Mouse (Mus musculus) spleen, embryonic (tissue): ENCODE measurements around the gene Arnt2.

Experiments used
- CTCF ChIA-PET: fragments of 350-600 bp; sonication (Branson Sonifier 250); formaldehyde crosslinking; loops from one replicate; lab custom pipeline; 2022; lab: Charles Lee

The Arnt2 gene

DNA sequence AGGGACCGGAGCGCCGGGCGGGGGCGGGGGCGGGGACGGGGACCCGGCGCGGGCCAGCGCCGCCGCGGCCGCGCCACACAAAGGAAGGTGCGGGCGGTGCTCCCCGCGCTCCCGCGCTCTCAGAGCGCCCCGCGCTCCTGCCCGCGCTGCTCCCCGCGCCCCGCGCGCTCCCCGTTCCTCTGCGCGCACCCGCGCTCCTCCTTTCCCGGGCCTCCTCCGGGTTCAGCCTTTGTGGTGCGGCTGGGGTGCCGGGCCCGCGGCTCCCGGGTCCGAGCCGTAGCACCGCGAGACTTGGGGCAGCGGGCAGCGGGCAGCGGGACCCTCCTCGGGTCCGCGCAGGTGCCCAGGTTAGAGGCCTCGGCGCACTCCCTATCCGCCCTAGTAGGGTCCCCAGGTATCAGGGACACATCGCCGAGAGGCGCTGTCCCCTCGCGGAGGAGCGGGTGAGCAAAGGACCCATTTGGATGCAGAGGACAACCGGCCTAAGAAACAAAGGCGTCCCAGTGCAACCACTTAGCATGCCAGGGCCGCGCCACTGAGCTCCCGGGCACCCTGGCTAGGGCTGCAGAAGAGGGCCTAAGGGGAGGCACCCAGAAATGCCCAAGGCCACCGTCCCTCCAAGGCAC lies at the start of gene Arnt2:
Arnt2 (minus strand) TSS at position 281 of the 626 bp plus-strand sequence.
- CTCF ChIA-PET, result no interaction called here

DNA sequence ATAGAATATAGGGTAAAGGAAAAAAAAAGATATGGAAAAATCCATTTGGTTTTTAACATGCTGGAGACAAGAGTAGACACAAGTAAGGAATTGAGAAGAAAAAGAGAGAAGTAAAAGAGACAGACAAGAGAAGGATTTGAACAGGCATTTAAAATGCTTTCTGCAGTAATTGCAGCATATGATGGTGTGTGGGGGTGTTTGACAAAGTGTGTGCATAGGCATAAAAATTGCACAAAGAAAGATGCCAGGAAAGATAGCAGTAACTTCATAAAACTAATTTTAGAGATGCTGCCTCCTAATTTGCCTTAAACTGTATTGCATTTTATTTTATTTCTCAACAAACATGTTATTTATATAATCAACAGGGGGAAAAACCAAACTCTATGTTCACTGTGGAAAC lies 41.7 kb upstream of the Arnt2 start:
- CTCF ChIA-PET, result no interaction called here

DNA sequence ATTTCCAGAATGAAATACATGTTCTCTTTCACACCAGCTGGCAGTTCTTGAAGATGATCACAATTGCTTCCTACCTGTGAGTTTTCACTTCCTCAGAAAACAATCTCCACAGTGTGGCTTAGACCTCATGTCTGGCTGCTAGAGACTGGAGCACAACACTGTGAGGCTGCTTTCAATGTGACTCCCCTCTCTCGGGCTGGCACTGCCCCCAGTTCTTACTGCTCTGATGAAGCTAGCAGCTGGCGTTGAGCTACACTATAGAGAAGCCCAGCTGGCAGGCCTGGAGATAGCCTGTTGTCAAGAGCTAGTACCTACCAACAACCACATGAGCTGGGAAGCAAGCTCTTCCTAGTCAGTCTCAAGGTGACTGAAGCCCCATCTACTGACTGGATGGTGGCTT lies 39.1 kb upstream of the Arnt2 start:
- CTCF ChIA-PET, result no interaction called here

DNA sequence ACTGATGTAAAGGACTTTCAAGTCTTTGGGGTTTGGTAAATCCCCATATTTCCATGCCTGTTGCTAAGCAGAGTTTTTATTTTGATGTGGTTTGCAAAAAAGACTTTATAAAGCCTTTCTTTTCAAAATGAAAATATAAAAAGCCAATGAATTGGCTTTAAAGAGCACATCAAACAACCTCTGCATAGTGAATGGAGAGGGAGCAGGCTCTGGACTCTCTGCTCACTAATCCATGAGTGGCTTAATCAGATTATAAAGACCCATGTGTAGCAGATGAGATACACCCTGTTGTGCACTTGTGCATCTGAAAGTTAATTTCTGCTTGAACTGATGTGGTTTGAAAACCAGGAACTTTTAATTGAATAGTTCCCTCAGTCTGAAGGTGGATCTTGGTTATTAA lies 38.5 kb upstream of the Arnt2 start:
- CTCF ChIA-PET, result no interaction called here

DNA sequence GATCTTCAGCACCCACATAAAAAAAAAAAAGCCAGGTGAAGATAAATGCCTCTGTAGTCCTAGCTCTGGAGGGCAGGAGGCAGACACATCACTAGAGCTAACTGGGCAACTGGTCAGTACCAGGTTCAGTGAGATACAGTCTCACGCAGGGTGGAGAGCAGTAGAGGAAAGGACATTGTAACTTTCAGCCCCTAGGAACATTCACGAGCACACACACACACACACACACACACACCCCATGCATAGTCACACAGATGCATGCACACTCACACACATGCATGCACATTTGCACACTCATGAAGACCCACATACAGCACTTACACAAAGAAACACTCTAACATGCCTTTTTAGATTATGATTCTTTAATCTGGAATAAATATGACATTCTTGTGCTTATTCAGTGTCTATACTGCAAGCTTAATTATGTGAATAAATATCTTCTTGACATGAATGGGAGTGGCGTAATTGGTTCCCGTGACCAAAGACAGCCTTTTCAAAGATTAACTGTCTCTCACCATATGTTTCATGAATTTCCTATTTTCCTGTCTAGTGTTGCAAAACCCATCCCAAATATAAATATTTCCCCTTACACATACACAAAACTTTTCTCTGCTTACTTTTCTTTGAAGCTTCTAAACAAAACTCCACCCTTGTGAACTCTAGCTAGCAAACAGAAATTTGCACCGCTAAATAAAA lies 37.9 kb upstream of the Arnt2 start:
- CTCF ChIA-PET, result no interaction called here

DNA sequence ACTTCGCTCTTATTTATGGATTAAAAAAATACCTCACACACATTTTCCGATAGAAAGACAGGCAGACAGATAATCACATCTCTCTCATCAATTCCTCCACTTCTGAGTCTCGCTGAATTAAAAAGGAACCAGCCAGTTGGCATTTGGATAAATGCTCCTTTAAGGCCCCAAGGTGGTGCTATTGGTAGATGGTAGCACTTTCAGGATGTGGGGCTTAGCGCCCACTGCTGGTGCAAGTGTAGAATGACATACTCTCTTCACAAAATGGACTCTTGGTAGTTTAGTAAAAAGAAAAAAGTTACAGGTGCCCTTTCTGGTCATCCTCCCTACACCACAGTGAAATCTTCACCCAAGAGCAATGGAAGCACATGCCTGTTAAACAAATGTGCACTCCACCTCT lies 37.1 kb upstream of the Arnt2 start:
- CTCF ChIA-PET, result no interaction called here

DNA sequence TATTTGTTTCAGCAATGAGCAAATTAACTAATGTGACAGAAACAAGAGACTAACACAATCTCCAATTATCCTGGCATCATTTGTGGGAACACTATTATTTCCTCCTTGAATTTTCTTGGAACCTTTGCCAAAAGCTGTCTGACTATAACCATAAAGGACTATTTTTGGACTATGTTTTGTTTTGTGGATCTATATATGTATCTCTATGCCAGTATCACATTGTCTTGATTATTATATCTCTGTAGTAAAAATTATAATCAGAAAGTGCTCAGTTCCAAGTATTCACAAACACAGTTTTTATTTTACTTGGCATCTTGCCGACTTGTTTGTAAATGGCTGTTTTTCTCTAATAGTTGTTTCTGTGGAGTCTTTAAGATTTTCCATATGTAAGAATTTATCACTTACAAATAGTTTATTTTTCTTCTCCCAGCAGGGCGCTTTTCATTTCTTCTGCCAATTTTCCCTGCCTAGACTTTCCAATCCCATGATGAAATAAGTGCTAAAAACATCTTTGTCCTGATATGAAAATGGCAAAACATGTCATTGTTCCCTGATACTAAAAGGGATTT lies 32.5 kb upstream of the Arnt2 start:
- CTCF ChIA-PET, result no interaction called here

DNA sequence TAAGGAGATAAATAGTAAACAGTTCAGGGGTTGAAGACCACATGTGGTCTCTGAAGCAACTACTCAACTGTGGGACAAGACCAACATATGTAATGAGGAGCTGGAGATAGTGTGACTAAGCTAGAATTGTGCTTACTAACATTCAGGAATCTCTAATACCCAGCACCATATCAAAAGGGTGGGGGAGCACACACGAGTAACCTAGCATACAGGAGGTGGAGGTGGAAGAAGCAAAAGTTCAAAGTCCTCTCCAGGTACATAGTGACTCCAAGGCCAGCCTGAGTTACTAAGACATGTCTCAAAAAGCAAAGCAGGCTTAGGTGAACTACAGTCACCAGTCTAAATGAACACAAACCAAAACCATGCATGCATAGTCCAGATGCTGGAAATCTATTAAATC lies 29.6 kb upstream of the Arnt2 start:
- CTCF ChIA-PET, result no interaction called here

DNA sequence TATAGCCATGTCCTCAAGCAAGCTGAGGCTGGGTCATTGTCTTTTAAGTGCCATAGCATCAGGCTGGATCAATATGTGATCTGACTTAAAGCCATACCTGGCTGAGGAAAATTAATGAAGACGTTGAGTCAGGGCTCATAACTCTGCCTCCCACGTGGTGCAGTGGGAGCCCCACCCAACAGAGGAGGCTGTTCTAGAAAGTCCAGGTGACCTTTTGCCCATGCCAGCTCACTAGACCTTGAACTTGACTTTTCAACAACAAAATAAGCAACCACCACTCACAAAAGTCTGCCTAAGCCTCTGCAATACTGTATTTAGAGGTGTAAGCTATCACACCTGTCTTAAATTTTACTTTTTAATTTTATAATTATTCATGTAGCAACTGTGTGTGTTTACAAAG lies 24.9 kb upstream of the Arnt2 start:
- CTCF ChIA-PET, result no interaction called here

DNA sequence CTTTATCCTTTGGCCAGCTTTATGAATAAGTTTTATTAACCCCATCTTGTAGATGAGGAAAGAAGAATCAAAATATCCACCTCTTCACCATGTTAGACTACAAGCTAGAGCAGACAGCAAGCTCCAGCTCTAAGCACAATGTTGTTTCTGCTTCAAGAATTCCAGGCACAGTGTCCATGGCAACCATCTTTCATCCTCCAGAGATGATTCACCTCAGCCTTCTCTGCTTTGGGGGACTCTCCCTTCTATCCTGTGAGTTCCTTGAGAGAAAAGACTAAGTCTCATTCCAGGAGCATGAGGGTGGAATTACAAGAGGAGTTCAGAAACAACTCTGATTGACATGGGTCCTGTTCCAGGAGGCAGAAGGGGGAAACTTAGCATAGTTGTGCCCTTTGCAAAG lies 22.2 kb upstream of the Arnt2 start:
- CTCF ChIA-PET, result no interaction called here

DNA sequence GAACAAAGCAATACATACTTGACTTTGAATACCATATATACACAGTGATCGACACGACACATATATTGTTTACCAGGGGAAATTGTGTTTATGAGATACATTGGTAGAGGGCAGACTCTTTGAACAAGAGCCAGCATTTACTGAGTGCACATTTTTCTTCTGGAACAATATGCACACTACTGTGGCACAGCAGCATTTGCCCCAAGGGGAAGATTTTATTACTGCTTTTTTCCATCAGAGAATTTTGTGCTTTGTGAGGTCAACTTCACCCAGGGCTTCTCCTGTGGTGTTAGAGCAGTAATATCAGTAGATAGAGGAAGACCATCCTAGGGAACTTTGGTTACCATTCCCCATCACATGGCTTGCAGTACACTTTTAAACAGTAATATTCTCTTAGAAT lies 17.2 kb upstream of the Arnt2 start:
- CTCF ChIA-PET, result no interaction called here

DNA sequence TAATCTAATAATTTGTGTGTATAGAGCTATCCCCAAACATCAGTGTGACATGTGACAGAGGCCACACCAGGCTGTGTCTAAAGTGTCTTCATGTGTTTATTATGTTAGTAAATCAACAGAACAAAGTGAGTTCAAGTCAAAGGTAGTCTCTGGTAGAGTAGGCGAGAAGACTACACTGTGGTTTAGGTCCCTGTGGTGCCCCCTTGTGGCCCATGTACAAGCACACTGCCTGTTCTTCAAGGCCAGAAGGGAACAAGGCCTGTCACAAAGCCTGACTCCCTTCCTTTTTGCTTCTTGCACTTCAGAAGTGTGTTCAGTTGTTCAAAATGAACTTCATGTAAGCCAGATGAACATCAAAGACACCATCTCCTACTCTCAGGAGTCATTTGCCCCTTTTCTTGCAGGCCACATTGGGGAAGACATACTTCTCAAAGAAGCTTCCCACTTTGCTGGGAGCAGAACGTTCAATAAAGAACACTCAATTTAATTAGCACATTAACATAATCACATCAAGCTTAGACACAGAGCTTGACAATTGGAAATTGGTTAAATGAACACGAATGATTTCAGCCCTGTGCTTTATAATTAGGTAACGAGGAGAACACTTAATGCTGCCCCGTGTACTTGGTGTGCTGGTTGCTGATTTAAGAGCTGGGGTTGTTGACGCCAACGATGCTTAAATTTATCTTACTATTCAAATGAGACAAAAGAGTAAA lies 14.9 kb upstream of the Arnt2 start:
- CTCF ChIA-PET, result no interaction called here

DNA sequence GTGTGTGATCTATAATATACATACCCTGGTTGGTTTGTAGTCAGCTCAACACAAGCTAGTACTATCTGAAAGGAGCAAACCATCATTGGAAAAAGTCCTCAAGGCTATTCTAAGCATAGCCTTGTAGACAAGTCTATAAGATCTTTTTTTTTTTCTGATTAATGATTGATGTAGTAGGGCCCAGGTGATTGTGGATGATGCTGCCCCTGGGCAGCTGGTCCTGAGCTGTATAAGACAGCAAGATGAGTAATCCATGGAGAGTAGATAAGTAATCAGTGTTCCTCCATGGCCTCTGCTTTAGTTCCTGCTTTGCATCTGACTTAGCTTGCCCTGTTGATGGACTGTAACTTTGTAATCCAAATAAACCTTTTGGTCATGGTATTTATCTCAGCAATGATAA lies 11.8 kb upstream of the Arnt2 start:
- CTCF ChIA-PET, result no interaction called here

DNA sequence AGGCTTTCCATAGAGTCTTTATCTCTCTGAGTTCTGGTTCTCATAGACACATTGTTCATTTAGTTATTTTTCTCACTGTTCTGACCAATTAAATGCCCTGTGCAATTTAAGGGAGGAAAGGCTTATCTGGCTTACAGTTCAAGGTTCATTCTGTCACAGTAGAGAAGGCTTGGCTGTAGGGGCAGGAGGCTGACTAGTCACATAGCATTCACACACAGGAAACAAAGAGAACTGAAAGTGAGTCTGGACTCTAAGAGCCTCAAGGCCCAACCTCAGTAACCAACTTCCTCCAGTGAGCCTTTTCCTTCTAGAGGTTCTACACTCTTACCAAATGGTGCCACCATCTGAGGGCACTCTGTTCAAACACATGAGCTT lies 11.3 kb upstream of the Arnt2 start:
- CTCF ChIA-PET, result no interaction called here

DNA sequence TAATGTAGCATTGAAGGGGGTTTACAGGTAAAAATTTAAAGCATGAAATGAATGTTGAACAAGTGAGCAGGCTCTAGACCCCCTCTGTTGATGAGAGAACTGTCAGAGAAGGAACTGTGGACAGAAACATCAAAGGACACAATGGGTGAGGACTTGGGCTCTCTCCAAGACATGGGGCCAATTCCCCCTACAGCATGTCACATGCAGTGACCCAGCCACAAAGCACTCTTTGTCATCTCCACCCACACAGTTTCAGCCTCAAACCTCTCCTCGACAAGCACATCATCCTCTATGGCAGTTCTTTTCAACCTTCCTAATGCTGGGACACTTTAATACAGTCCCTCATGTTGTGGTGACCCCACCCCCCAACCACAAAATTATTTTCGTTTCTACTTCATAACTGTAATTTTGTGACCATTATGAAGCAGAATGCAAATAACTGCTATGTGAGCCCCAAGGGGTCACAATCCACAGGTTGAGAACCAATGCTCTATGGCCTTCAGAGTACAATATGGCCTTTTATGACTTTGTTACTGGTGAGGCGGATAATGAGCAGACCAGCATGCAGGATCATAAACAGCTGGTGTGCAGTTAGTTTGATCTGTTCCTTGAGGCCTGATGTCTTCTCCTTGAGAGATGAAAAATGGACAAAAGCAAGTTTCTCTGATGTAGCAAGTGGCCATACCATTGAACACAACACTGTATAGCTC lies 10.8 kb upstream of the Arnt2 start:
- CTCF ChIA-PET, result no interaction called here

DNA sequence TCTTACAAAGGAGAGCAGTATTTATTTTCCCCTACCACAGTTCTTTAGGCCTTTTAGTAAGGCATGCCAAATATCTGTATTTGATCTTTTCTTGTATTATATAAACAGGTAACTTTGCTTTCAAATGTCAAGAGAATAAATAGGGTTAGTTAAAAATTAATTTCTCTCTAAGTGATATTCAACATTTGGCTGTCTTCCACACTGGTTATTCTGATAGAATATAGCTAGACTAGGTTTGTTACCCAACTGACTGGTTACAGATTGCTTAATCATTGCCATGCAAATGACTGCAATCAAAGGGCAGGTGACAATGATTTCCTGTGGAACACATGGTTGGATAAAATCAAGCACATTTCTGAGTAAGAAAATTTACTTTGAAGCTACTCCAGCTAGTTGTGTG lies 7.5 kb upstream of the Arnt2 start:
- CTCF ChIA-PET, result no interaction called here

DNA sequence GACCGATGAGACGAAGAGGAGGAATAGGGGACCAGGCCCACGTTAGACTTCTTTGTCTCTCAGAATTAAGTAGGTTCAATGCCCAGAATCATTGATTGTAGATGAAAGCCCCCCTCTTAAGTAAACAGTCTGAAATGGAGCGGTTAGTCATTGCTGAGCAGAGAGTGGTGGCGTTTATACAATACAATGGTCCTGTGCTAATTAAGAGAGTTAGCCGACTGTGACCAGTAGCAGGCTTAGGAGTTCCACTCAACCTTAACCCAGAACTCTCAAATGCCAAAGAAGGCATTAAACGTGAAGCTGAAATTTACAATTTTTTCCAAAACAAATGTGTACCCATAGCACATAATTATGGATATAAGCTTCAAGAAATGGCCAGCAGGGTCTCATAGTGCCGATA lies 2.6 kb upstream of the Arnt2 start:
- CTCF ChIA-PET, result no interaction called here

DNA sequence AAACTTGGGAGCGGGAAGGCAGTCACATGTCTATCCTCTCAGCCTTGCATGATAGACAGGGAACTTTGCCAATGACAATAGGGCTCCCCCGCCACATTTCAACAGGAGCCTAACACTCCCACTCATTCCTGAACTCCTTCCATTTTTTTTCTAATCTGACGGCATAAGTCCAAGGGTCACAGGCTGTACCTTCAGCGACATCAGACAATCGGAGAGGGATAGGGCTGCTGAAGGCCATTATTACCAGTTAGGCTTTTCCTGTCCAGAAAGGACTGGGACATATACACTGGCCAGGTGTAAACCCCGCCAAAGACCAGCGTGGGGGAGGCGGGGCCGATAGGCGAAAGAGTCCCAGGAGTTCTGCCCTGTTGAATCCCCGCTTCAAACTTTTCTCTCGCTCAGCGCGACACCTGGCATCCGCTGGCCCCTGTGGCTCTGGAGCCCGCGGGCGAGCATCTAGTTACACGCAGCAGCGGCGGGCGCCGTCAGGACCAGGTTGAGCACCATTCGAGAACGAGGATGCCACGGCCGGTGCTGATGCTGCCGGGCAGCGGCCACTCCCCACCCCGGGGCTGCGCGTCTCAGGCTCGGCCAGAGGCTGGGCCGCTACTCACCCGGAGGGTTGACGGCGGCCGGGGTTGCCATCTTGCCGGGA lies 608 bp downstream of the Arnt2 start:
- CTCF ChIA-PET, result no interaction called here

DNA sequence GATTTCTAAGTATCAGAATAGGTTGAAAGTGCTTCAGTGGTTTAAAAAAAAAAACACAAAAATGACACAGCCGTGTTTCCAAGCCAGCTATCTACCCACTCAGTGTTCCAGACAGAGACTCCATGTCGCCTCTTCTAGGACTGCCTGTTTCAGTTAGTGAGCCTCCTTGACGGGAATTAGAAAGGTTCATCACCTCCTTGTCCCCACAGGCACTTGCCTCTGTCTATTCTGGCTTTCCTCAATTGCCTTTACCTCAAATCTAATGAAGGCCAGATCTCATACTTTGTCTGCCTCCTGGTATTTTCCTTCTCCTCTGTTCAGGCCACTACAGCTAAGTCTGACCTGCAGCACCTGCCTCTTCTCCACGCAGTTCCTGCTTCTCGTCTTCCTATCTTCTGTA lies 1.7 kb downstream of the Arnt2 start:
- CTCF ChIA-PET, result no interaction called here

DNA sequence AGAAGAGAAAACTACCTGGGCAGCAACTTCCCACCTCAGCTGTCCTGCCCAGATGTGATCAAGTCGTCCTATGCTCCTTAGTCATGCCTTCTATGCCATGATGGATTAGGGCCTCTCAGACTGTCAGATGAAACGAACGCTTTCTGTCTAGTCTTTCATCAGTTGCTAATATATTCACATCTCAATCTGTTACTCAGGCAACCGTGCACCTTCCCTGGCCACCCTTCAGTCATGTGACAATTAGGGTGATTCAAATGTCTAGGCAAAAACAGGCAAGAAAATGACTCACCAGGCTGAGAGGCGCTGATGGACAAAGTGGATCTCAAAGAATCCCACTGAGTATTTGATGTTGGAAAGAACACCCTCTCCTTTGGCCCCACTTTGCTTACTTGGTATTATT lies 6.6 kb downstream of the Arnt2 start:
- CTCF ChIA-PET, result no interaction called here

DNA sequence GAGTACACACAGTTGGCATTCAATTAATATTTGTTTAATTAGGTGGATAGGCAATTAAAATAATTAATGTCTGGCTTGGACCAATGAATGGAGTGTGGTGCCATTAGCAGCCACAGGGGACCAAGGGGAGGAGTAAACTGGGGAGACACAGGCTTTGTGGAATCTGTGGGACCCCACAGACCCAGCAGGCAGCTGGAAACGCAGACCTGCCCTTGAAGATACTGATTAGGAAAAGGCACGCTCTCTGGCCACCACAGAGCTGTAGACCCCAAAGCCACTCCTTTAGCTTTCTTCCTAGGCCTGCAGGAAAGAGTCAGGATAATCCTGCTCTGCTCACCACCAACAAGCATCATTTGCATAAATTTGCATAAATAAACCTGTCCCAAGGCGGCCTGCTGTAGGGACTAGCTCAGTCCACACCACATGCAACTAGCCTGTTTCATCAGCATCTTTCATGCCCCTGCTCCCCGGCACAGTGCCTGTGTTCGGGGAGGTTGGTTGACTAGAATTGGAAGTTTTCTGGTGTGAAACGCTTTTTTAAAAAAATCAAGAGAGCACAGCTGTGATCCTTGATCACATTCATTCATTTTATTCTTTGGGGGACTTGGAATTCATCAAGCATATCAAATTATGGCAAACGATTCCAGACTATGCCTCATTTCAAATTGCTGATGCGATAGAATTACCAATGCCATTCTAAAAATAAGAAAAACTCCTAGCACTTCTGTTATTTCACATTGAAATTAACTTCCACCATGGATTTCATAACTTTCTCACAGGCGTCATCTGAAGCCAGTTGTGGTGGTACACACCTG lies 8.1 kb downstream of the Arnt2 start:
- CTCF ChIA-PET, result interaction anchor here (0.6 kb wide), 1 partner anchor 402 kb away, joined by 9 read pairs; no protein-coding TSS in a partner anchor
